Mouse (Mus musculus): Measurements from ENCODE around the gene Vps4a.
"Not testable (repeated sequence)": the region's sequence is repeated elsewhere in the genome, so short reads cannot be mapped to it uniquely, and the experiment has no call there.

Vps4a gene

DNA sequence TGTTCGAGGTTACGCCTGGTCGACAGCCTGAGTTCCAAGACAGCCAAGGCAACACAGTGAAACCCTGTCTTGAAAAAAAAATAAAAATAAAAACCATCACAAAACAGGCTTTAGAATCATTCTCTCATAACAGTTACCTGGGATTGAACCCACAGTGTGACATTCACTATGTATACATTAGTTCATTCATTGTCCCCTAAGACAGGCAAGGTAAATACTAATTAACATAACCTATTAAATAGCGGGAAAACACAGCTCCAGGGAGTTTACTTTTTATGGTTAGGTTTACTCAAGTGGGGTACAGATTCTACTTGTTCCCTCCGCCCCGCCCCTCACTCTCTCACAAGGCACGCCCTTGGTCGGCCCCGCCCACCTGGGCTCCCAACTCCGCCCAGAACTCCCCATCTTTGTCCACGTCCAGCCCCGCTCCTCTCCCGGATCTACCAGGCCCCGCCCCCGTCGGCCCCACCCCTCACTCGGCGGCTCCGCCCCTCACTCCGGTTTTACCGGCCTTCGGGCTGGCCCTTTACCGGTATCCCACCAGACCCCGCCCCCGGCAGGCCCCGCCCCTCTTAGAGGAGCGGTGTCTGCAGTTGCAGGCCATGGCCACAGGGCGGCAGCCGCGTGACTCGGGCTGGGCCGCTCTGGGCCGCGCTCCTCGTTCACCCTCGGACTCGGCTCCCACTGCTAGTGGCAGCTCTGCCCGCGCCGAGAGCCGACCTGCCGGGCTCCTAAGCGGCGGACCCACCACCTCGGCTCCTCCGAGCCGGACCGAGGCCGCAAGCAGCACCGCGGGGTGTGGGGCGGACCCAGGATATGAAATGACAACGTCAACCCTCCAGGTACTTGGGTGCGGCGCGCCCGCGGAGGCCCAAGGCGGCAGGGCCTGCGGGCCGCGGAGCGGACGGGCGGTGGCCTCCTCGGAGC is at the start of gene Vps4a:
Gene Vps4a, plus strand, starts transcription at position 573 of the 927 bp plus-strand sequence.
- peak; percentile 99 for DNase-seq (ENCODE audit: extremely low spot score, low spot score)

DNA sequence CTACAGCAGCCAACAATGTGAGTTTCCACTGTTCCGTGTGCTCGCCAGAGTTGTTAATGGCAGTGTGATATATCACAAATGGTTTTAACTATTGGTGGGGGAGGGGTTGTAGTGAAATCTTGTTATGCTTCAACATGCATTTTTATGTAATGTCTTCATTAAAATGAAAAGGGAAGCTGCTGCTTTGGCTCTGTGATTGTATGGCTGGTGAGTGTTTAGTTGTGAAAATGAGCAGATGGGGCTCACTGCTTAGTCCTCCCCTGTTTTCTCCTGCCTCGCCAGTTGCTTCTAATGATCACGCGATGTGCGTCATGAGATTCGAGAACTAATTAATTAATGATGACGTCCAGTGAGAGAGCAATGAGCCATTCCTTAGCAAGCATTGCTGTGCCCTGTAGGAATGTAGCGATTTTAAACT is 45.6 kb upstream of the Vps4a start:
- no peak for DNase-seq (ENCODE audit: extremely low spot score, low spot score)

- no peak for DNase-seq (ENCODE audit: extremely low spot score, low spot score)
These were observed 45.1 kb upstream of the Vps4a start for GRCm38 (mm10) chr8:106985951-106986350.

DNA sequence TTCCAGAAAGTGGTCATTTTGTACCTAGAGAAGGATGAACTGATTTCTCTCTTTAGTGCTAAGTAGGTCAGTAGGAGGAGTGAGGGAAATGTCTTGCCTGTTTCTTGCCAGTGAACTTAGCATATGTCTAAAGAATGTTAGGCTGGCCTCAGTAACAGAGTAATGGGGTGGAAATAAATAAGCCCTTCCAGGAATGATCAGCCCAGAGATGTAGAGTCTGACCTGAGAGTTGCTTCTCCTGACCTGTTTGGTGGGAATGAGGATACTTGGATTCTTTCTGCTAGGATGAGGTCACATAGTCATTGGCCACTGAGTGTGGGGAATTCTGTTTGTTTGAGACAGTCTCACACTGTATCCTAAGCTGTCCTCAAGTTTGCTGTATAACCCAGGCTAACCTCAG is 43.5 kb upstream of the Vps4a start:
- no peak for DNase-seq (ENCODE audit: extremely low spot score, low spot score)

DNA sequence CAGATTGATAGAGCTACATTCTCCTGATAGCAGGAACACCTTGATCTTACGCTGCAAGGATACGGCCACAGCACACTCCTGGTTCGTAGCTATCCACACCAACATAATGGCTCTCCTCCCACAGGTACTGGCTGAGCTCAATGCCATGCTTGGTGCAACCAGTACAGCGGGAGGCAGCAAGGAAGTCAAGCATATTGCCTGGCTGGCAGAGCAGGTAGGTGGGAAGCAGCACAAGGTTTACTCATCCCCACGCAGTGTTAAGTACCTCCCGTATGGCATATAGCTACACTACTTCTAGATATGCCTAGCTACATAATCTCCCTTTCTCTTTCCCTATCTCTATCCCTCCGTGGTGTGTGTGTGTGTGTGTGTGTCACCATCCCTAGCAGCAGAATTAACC is 39.6 kb upstream of the Vps4a start:
- DNase-seq (ENCODE audit: extremely low spot score, low spot score): no peak

GRCm38 (mm10) chr8:106996339-106996738 is 34.7 kb upstream of the Vps4a start:
- DNase-seq (ENCODE audit: extremely low spot score, low spot score): not testable (repeated sequence)

DNA sequence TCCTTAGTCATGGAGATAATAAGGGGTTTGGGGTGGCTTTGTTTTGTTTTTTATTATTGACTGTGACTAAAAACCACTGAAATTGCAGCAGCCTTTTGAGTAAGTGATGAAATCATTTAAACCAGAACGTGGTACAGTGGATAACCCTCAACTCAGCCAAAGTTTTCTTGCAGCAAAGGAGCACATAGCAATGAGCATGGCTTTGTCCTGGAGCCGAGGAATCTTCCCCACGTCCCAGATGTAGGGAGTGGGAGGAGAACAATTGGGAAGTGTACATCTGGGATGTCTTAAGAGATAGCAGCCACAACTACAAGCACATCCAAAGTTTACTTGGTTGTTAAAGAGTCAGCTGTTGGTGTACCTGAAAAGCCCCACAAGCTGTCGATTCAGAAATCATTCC is 33.6 kb upstream of the Vps4a start:
- no peak for DNase-seq (ENCODE audit: extremely low spot score, low spot score)

- no peak for DNase-seq (ENCODE audit: extremely low spot score, low spot score)
These were observed 32.0 kb upstream of the Vps4a start for GRCm38 (mm10) chr8:106999068-106999467.

DNA sequence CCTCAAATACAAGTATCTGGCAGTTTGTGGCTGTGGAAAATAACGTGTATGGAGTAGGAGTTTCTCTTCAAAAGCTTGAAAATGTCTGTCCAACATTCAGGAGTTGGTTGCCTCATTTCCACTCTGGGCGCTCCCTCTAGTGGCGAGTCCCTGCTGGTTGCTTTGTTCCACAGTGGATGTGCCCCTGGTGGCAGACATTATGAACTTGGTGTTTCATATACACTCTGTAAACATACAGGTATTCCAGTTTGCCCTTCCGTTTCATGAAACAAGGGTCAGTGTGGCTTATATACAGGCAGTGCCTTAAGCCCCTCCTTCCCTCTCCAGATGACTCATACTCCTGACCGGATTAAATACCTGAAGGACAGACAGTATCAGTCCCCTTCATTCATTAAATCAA is 28.5 kb upstream of the Vps4a start:
- DNase-seq (ENCODE audit: extremely low spot score, low spot score): peak; percentile 84

- no peak for DNase-seq (ENCODE audit: extremely low spot score, low spot score)
These were observed 23.2 kb upstream of the Vps4a start for GRCm38 (mm10) chr8:107007795-107008194.

- DNase-seq (ENCODE audit: extremely low spot score, low spot score): no peak
These were observed 18.4 kb upstream of the Vps4a start for GRCm38 (mm10) chr8:107012666-107013065.

DNA sequence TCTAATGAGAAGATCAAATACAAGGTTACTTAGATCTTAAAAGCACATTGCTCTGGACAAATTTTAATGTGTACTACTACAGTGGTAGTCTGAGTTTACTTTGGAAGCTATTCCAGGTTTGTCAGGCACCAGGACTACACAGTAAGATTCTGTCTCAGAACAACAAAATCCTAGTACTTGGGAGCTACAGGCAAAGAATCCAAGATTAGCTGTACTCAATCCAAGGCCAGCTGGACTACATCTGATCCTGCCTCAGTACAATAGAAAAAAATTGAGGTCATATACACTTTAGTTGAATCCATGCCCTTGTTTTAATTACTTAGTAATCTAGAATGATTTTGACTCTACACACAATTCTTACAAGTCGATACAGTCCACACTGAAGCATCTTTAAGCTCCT is 16.1 kb upstream of the Vps4a start:
- no peak for DNase-seq (ENCODE audit: extremely low spot score, low spot score)

DNA sequence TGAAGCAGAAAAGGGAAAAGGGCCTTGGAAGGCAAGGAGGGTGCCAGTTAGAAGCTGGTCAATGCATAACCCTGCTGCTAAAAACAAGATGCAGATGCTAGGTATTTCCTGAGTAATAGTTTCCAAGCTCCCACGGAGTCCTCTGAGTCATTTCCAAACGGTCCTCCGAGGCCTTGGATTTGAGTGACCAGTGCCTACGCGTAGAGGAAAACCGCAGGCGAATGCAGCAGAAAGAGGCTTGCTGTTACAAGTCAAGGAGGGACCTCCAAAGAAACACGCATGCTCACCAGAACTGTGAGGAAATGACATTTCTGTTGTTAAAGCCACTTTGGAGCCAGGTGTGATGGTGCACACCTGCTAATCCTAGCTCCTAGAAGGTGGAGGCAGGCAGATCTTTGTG is 7.5 kb upstream of the Vps4a start:
- no peak for DNase-seq (ENCODE audit: extremely low spot score, low spot score)

DNA sequence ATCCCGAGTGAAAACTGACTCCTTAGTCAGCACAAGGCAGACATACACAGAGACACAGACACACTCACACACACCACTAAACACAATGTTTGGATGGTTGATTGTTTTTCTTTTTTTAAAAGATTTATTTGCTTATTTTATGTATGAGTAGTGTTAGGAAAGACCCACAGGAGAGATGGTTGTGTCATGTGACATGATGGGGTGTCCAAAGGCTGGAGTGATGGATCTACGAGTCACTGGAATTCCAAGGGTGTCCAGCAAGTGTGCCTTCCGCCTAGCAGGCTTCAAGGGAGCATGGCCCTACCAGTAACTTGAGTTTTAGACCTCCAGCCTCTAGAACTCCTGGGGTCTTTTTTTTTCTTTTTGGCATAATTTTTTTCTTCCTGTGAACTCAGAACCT is 1.7 kb upstream of the Vps4a start:
- no peak for DNase-seq (ENCODE audit: extremely low spot score, low spot score)

DNA sequence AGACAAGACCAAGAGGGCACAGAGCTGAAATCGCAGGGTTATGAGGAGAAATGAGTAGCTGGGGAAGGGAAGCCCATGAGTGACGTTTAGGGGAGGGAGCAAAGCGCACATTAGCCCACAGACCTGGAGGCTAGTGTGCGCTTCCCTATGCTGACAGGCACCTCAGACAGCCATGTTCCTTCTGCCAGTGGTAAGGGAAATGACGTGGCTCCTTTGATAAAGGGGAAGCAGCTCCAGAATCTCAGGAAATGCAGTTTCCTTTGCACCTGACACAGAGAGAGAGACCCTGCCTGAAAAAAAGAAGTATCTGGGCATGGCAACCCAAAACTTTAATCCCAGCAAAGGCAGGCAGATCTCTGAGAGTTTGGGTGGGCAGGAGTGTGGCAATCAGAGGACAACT is 964 bp upstream of the Vps4a start:
- no peak for DNase-seq (ENCODE audit: extremely low spot score, low spot score)

DNA sequence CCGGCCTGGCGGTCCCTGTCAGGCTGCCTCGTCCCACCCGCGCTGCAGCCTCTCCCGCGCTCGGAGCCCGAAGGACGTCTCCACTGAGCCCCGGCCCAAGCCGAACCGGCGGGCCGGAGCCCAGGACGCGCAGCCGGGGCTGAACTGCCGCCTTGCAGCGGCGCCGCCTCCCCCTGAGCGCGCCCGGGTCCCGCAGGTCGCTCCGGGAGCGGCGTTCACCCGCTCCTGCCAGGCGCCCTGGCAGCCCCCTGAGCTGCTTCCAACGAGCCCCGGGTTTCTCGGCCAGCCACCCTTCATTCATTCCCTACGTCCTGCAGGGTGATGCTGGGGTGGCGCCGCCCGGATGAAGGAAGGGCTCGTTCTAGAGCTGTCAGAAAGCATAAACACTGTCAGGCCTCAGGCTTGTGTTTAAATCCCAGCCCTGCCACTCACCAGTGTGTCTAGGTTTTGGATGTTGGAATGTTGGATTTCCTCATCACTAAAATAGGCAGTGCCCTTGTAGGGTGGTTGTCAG is 612 bp downstream of the Vps4a start:
- no peak for DNase-seq (ENCODE audit: extremely low spot score, low spot score)

DNA sequence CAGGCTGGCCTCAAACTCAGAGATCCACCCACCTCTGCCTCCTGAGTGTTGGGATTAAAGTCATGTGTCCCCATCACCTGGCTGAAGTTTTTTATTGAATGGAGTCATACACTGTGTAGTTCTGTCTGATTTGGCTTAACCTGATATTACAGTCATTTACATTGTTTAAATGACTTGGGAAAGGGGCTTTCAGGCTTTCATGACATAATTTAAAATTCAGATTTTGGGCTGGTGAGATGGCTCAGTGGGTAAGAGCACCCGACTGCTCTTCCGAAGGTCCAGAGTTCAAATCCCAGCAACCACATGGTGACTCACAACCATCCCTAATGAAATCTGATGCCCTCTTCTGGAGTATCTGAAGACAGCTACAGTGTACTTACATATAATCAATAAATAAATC is 2.6 kb downstream of the Vps4a start:
- not testable (repeated sequence) for DNase-seq (ENCODE audit: extremely low spot score, low spot score)

- no peak for DNase-seq (ENCODE audit: extremely low spot score, low spot score)
These were observed 4.6 kb downstream of the Vps4a start for GRCm38 (mm10) chr8:107035641-107036040.

GRCm38 (mm10) chr8:107036626-107037025 is 5.6 kb downstream of the Vps4a start:
- no peak for DNase-seq (ENCODE audit: extremely low spot score, low spot score)

GRCm38 (mm10) chr8:107040632-107041031 is 9.6 kb downstream of the Vps4a start:
- DNase-seq (ENCODE audit: extremely low spot score, low spot score): no peak

- DNase-seq (ENCODE audit: extremely low spot score, low spot score): no peak
These were observed 14.5 kb downstream of the Vps4a start for GRCm38 (mm10) chr8:107045478-107045877.

DNA sequence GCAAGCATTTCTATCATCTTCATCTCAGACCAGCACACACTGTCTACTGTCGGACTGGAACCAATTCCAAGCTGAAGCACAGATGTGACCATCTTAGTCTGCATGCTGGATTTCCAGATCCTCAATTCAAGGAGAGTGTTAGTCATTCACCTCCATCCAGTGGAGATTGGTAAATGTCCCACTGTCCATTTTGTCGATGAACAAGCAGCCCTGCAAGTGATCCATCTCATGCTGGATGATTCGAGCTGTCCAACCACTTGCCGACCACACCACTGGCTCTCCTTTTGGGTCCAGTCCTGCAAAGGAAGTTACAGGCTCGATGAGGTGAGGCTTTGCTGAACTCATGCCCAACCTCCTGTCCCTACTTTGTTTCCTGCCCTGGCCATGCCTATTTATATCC is 16.0 kb downstream of the Vps4a start:
- DNase-seq (ENCODE audit: extremely low spot score, low spot score): no peak
